Mouse (Mus musculus): Measurements from ENCODE around the gene Marc1. TPM values are rescaled to one million over a fixed set of nuclear protein-coding genes. Genes with fewer than 3 reads are reported as not detected.

Gene Marc1
- polyA plus RNA-seq, 1 experiment from 2014 or later, result not detected

- 62% methylated on average over 6 of the region's 6 CpGs for WGBS
- H3K9ac ChIP-seq, result no peak overlapping the region
- no peak overlapping the region for H3K4me3 ChIP-seq
- no peak overlapping the region for H3K4me2 ChIP-seq (replicated peaks)
- H3K36me3 ChIP-seq, result no peaks in the 10 kb centered on the region
- peaks cover 13% of the 10 kb centered on the region for H3K4me1 ChIP-seq
- no peaks in the 10 kb centered on the region for H3K9me3 ChIP-seq (replicated peaks)
- H3K27ac ChIP-seq, result no peak overlapping the region
- ATAC-seq (ENCODE audit: low FRiP score), result no peak
- H3K27me3 ChIP-seq, result peaks cover 30% of the 10 kb centered on the region
These were observed 1.5 kb downstream of the Marc1 start for GRCm38 (mm10) chr1:184809578-184810001.

GRCm38 (mm10) chr1:184808418-184809012 lies 2.6 kb downstream of the Marc1 start:
- WGBS, result 91% methylated on average over 17 of the region's 17 CpGs
- H3K27me3 ChIP-seq, result peaks cover 30% of the 10 kb centered on the region

GRCm38 (mm10) chr1:184807627-184808417 lies 3.3 kb downstream of the Marc1 start:
- peaks cover 30% of the 10 kb centered on the region for H3K27me3 ChIP-seq
- no peak for ATAC-seq (ENCODE audit: low FRiP score)
- H3K4me1 ChIP-seq, result peaks cover 13% of the 10 kb centered on the region
- no peak overlapping the region for H3K9ac ChIP-seq
- H3K27ac ChIP-seq, result no peak overlapping the region
- H3K36me3 ChIP-seq, result no peaks in the 10 kb centered on the region
- 61% methylated on average over 15 of the region's 15 CpGs for WGBS
- no peak overlapping the region for H3K4me3 ChIP-seq
- H3K4me2 ChIP-seq (replicated peaks), result no peak overlapping the region
- H3K9me3 ChIP-seq (replicated peaks), result no peaks in the 10 kb centered on the region

More at GRCm38 (mm10) chr1:184808418-184809012, 2.6 kb downstream of the Marc1 start:
- ATAC-seq (ENCODE audit: low FRiP score), result no peak
- Histone ChIP-seq H3K9me3 (replicated peaks) (no peaks in the 10 kb centered on the region), H3K4me1 (peaks cover 13% of the 10 kb centered on the region), H3K9ac (no peak overlapping the region), H3K27ac (no peak overlapping the region), H3K36me3 (no peaks in the 10 kb centered on the region), H3K4me3 (no peak overlapping the region), H3K4me2 (replicated peaks) (no peak overlapping the region)

- peaks cover 27% of the 10 kb centered on the region for H3K27me3 ChIP-seq
- no peak overlapping the region for H3K27ac ChIP-seq
- H3K36me3 ChIP-seq, result no peaks in the 10 kb centered on the region
- H3K9ac ChIP-seq, result no peak overlapping the region
- no peak overlapping the region for H3K4me2 ChIP-seq (replicated peaks)
- no peak overlapping the region for H3K4me3 ChIP-seq
- no peaks in the 10 kb centered on the region for H3K9me3 ChIP-seq (replicated peaks)
- WGBS, result 82% methylated on average over 7 of the region's 7 CpGs
- ATAC-seq (ENCODE audit: low FRiP score), result no peak
- H3K4me1 ChIP-seq, result peaks cover 13% of the 10 kb centered on the region
These were observed 4.0 kb downstream of the Marc1 start for GRCm38 (mm10) chr1:184807123-184807522.

- Histone ChIP-seq H3K4me1 (peaks cover 6% of the 10 kb centered on the region), H3K27me3 (peaks cover 13% of the 10 kb centered on the region), H3K9ac (no peak overlapping the region), H3K36me3 (no peaks in the 10 kb centered on the region), H3K9me3 (replicated peaks) (no peaks in the 10 kb centered on the region; the same call in 1 of the 2 replicates), H3K27ac (no peak overlapping the region), H3K4me3 (no peak overlapping the region), H3K4me2 (replicated peaks) (no peak overlapping the region)
- ATAC-seq (ENCODE audit: low FRiP score), result no peak
- WGBS, result 97% methylated on average over 4 of the region's 4 CpGs
These were observed 5.4 kb downstream of the Marc1 start for GRCm38 (mm10) chr1:184805749-184806148.

GRCm38 (mm10) chr1:184793163-184793876 lies 17.8 kb downstream of the Marc1 start:
- Histone ChIP-seq H3K36me3 (no peaks in the 10 kb centered on the region), H3K4me1 (no peaks in the 10 kb centered on the region), H3K9ac (no peak overlapping the region), H3K4me2 (replicated peaks) (0 out of 2 replicates have a peak overlapping the region, but pooled peaks have one; percentile 15), H3K27ac (no peak overlapping the region), H3K9me3 (replicated peaks) (no peaks in the 10 kb centered on the region), H3K27me3 (no peaks in the 10 kb centered on the region; the same call in 1 of the 2 replicates), H3K4me3 (no peak overlapping the region)
- 22% methylated on average over 27 of the region's 27 CpGs for WGBS
- no peak for ATAC-seq (ENCODE audit: low FRiP score)

GRCm38 (mm10) chr1:184791109-184791508 lies 20.0 kb downstream of the Marc1 start:
- Histone ChIP-seq H3K36me3 (no peaks in the 10 kb centered on the region), H3K27me3 (no peaks in the 10 kb centered on the region; the same call in 1 of the 2 replicates), H3K4me2 (replicated peaks) (no peak overlapping the region), H3K4me1 (no peaks in the 10 kb centered on the region), H3K9ac (no peak overlapping the region), H3K4me3 (no peak overlapping the region), H3K27ac (no peak overlapping the region), H3K9me3 (replicated peaks) (no peaks in the 10 kb centered on the region)
- ATAC-seq (ENCODE audit: low FRiP score), result no peak
- WGBS, result 3% methylated on average over 2 of the region's 2 CpGs

- no peaks in the 10 kb centered on the region for H3K27me3 ChIP-seq
- H3K4me1 ChIP-seq, result no peaks in the 10 kb centered on the region
- WGBS, result 66% methylated on average over 13 of the region's 13 CpGs
- no peak overlapping the region for H3K4me3 ChIP-seq
- H3K36me3 ChIP-seq, result no peaks in the 10 kb centered on the region
- H3K4me2 ChIP-seq (replicated peaks), result no peak overlapping the region
- ATAC-seq (ENCODE audit: low FRiP score), result no peak
- no peak overlapping the region for H3K9ac ChIP-seq
- H3K9me3 ChIP-seq (replicated peaks), result no peaks in the 10 kb centered on the region
- H3K27ac ChIP-seq, result no peak overlapping the region
These were observed 24.5 kb downstream of the Marc1 start for GRCm38 (mm10) chr1:184786376-184787151.

GRCm38 (mm10) chr1:184783641-184784040 lies 27.5 kb downstream of the Marc1 start:
- H3K27ac ChIP-seq, result no peak overlapping the region
- no peak overlapping the region for H3K9ac ChIP-seq
- ATAC-seq (ENCODE audit: low FRiP score), result no peak
- H3K4me1 ChIP-seq, result no peaks in the 10 kb centered on the region
- H3K4me2 ChIP-seq (replicated peaks), result no peak overlapping the region
- H3K27me3 ChIP-seq, result no peaks in the 10 kb centered on the region
- 70% methylated on average over 4 of the region's 4 CpGs for WGBS
- no peaks in the 10 kb centered on the region for H3K9me3 ChIP-seq (replicated peaks)
- H3K4me3 ChIP-seq, result no peak overlapping the region
- H3K36me3 ChIP-seq, result no peaks in the 10 kb centered on the region

- no peak overlapping the region for H3K9ac ChIP-seq
- H3K4me2 ChIP-seq (replicated peaks), result no peak overlapping the region
- peaks cover 2% of the 10 kb centered on the region; the same call in 1 of the 2 replicates for H3K4me1 ChIP-seq
- 83% methylated on average over 14 of the region's 14 CpGs for WGBS
- H3K4me3 ChIP-seq, result no peak overlapping the region
- no peaks in the 10 kb centered on the region for H3K36me3 ChIP-seq
- H3K9me3 ChIP-seq (replicated peaks), result no peaks in the 10 kb centered on the region
- ATAC-seq (ENCODE audit: low FRiP score), result no peak
- H3K27ac ChIP-seq, result no peak overlapping the region
- H3K27me3 ChIP-seq, result no peaks in the 10 kb centered on the region
These were observed 29.0 kb downstream of the Marc1 start for GRCm38 (mm10) chr1:184782161-184782513.

GRCm38 (mm10) chr1:184781286-184782160 lies 29.6 kb downstream of the Marc1 start:
- Histone ChIP-seq H3K36me3 (no peaks in the 10 kb centered on the region), H3K4me3 (no peak overlapping the region), H3K9me3 (replicated peaks) (no peaks in the 10 kb centered on the region), H3K4me2 (replicated peaks) (no peak overlapping the region), H3K27ac (no peak overlapping the region), H3K9ac (no peak overlapping the region), H3K27me3 (peaks cover 2% of the 10 kb centered on the region; the same call in 1 of the 2 replicates), H3K4me1 (peaks cover 5% of the 10 kb centered on the region)
- 82% methylated on average over 10 of the region's 10 CpGs for WGBS
- no peak for ATAC-seq (ENCODE audit: low FRiP score)

All from hindbrain, embryonic 12.5 days (tissue).